Comparison of ENCODE assay signal across 17 mouse cellular contexts in the genomic region with DNA sequence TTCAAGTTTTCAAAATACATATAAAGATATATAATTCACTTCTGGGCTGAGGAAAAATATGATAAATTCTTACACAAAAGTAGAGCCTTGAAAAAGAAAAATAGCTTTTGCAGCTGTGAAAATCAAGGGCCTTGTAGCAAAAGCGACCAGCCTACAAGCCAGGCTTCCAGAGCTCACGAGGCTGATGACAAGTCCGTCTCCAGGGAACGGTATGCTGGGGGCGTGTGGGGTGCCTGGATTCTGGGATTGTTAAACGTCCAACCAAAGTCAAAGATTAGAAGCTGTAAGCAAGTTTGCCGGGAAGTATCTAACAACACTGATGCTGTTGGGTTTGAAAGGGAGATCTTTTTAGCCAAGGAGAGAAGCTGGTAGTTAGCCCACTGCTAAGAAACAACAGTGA. TPM values are rescaled to one million over a fixed set of nuclear protein-coding genes. Genes with fewer than 3 reads are reported as not detected.
"Had no signal": no experiment of that assay in that cellular context is flagged by ENCODE, and none has a peak within 500 bp of the region (broad histone marks: within the 10 kb centered on the region; RNA-seq: fewer than 3 reads in every experiment).

No protein-coding gene starts in this region.

- H3K27me3 ChIP-seq: limb, embryonic 15.5 days; liver, embryonic 12.5 days; midbrain, embryonic 15.5 days; neural tube, embryonic 12.5 days; stomach, embryonic 15.5 days had no signal

- H3K36me3 ChIP-seq: limb, embryonic 15.5 days; liver, embryonic 12.5 days; midbrain, embryonic 15.5 days; neural tube, embryonic 12.5 days; stomach, embryonic 15.5 days had no signal

- H3K27ac ChIP-seq: kidney, postnatal 0 days; limb, embryonic 15.5 days; liver, embryonic 12.5 days; midbrain, embryonic 15.5 days; neural tube, embryonic 12.5 days; stomach, embryonic 15.5 days had no signal

- H3K4me2 ChIP-seq: limb, embryonic 15.5 days; liver, embryonic 12.5 days; lung, embryonic 14.5 days; midbrain, embryonic 11.5 days; midbrain, embryonic 15.5 days; neural tube, embryonic 12.5 days; stomach, embryonic 15.5 days had no signal

- ATAC-seq: liver, embryonic 12.5 days; midbrain, embryonic 15.5 days had no signal

- H3K4me1 ChIP-seq: liver, embryonic 12.5 days; stomach, embryonic 15.5 days had no signal

- DNase-seq: kidney, adult 9 months; kidney, postnatal 36 days; lung, embryonic 14.5 days; lung, postnatal 10 days; lung, postnatal 4 days; thymus, adult 2 months; thymus, postnatal 25 days had no signal

- H3K4me3 ChIP-seq: limb, embryonic 15.5 days; liver, embryonic 12.5 days; megakaryocyte, embryonic 14.5 days; midbrain, embryonic 15.5 days; neural tube, embryonic 12.5 days; stomach, embryonic 15.5 days had no signal

- H3K9ac ChIP-seq: limb, embryonic 15.5 days; liver, embryonic 12.5 days; lung, embryonic 14.5 days; midbrain, embryonic 15.5 days; neural tube, embryonic 12.5 days; stomach, embryonic 15.5 days had no signal

- H3K9me3 ChIP-seq: limb, embryonic 15.5 days; liver, embryonic 12.5 days; midbrain, embryonic 15.5 days; neural tube, embryonic 12.5 days; stomach, embryonic 15.5 days had no signal

RNA-seq across cellular contexts. Expression of a gene that starts 47.0 kb away (rescaled TPM):
- polyA plus RNA-seq: kidney, postnatal 0 days; limb, embryonic 11.5 days; limb, embryonic 15.5 days; liver, embryonic 12.5 days; liver, embryonic 16.5 days; lung, embryonic 14.5 days; midbrain, embryonic 11.5 days; midbrain, embryonic 15.5 days; neural tube, embryonic 12.5 days; stomach, embryonic 15.5 days had no signal
